Mouse (Mus musculus) heart, postnatal 0 days (tissue): ENCODE results near the gene Haus5.

Experiments
- CTCF ChIP-seq: IDR thresholded peaks from 2 replicates; pipeline ENCODE4 v1.5.1; 2016; ENCODE audit warnings: antibody characterized with exemption, control low read depth, low read depth
- EP300 ChIP-seq: IDR thresholded peaks from 2 replicates; pipeline ENCODE4 v1.6.1; 2016; ENCODE audit warnings: antibody characterized with exemption, low read depth

DNA sequence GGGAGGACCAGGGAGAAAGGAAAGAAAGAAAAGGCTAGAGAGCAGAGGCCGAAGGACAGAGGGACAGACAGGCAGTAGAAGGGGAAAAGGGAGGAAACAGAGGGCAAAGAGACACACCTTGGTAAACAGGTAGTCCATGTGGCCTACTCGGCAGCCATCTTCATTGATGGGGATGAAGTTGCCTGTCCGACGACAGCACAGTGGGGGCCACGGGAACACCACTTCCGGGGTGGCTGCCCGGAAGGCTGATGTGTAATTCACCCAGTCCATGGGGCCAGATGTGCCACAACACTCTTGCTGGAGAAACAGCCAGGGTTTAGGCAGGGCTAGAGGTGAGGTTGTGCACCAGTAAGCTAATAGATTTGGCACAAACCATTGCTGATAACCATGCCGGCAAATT, 59.9 kb downstream of the Haus5 start:
- TF ChIP-seq EP300 (no peak), CTCF (no peak)
